Mouse (Mus musculus) neural tube, embryonic 14.5 days (tissue): ENCODE results near the gene Rcc2. TPM values are rescaled to one million over a fixed set of nuclear protein-coding genes. Genes with fewer than 3 reads are reported as not detected.

Source experiments
- ATAC-seq: fragments of 200-750 bp; cut with Nextera tagmentation; 2 replicates; pipeline ENCODE4 v1.8.0; 2017; ENCODE audit warnings: low read depth, mild to moderate bottlenecking, moderate TSS enrichment, moderate library complexity
- H3K27ac ChIP-seq: fragments of 300-500 bp; sonication (generic); 2 replicates; pipeline ENCODE4 v1.5.1; 2014; ENCODE audit warnings: low read depth, mild to moderate bottlenecking, control low read depth, low read length, moderate library complexity, mixed read lengths
- H3K27me3 ChIP-seq: fragments of 300-500 bp; sonication (generic); 2 replicates; pipeline ENCODE4 v1.6.1; 2014; ENCODE audit warnings: low read length; ENCODE audit not compliant: control insufficient read depth, insufficient read depth
- H3K36me3 ChIP-seq: fragments of 300-500 bp; sonication (generic); 2 replicates; pipeline ENCODE4 v1.6.1; 2014; ENCODE audit warnings: low read length, mixed read lengths; ENCODE audit not compliant: control insufficient read depth, insufficient read depth
- H3K4me1 ChIP-seq: fragments of 300-500 bp; sonication (generic); 2 replicates; pipeline ENCODE4 v1.6.1; 2014; ENCODE audit warnings: low read length; ENCODE audit not compliant: control insufficient read depth, insufficient read depth
- H3K4me2 ChIP-seq: fragments of 300-500 bp; sonication (generic); 2 replicates; pipeline ENCODE4 v1.6.1; 2014; ENCODE audit warnings: mild to moderate bottlenecking, low read depth, low read length, control low read depth
- H3K4me3 ChIP-seq: fragments of 300-500 bp; sonication (generic); 2 replicates; pipeline ENCODE4 v1.5.1; 2014; ENCODE audit warnings: low read depth, low read length, control low read depth, mixed read lengths
- H3K9ac ChIP-seq: fragments of 300-500 bp; sonication (generic); replicated peaks from 2 replicates; pipeline ENCODE4 v1.6.1; 2014; ENCODE audit warnings: low read depth, mild to moderate bottlenecking, control low read depth, low read length, mixed read lengths
- H3K9me3 ChIP-seq: fragments of 300-500 bp; sonication (generic); 2 replicates; pipeline ENCODE4 v1.6.1; 2016; ENCODE audit warnings: low read length; ENCODE audit not compliant: control insufficient read depth
- WGBS: fragments of 180-500 bp; shearing (Covaris S2); extraction: QIAGEN DNeasy Blood & Tissue Kit; methylation state at CpG from one replicate; pipeline ENCODE4 v1.1.7; 2014; 5-methylcytosine and 5-hydroxymethylcytosine counted together
- polyA plus RNA-seq: library from polyadenylated mRNA; unstranded; fragments of >200 nt; fragmentation: Nextera tagmentation; extraction: Ambion mirVana; gene quantifications from 2 replicates; pipeline ENCODE4 v1.2.1, GENCODE M21; 2014

Rcc2 gene
- polyA plus RNA-seq, 1 experiment from 2014 or later: 9.2 TPM

DNA sequence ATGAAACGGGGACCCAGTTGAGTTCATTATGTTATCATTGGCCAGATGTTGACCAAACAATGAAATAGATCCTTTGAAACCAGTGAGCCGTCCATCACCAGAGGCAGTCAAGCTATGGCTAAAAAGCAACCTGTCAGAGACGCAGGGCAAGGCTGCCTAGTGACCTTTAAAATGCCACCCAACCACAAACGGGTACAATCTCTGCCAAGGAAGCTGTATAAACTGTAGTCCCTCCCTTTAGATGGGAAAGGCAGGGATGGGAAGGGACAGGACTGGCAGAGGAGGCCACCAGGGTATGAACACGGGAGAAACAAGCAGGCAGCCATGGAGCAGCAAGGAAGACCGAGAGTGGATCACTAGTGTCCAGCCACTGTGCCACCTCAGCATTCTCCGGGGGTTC is 35.3 kb upstream of the Rcc2 start:
- no peak overlapping the region for H3K9ac ChIP-seq
- no peaks in the 10 kb centered on the region for H3K27me3 ChIP-seq
- H3K27ac ChIP-seq: no peak overlapping the region
- H3K4me3 ChIP-seq: no peak overlapping the region
- WGBS: 79% methylated on average over 7 of the region's 7 CpGs
- H3K4me2 ChIP-seq: no peak overlapping the region
- ATAC-seq: no peak
- H3K9me3 ChIP-seq: no peaks in the 10 kb centered on the region
- H3K36me3 ChIP-seq: no peaks in the 10 kb centered on the region
- 0 out of 2 replicates have a peak, but pooled peaks cover 2% of the 10 kb centered on the region for H3K4me1 ChIP-seq

DNA sequence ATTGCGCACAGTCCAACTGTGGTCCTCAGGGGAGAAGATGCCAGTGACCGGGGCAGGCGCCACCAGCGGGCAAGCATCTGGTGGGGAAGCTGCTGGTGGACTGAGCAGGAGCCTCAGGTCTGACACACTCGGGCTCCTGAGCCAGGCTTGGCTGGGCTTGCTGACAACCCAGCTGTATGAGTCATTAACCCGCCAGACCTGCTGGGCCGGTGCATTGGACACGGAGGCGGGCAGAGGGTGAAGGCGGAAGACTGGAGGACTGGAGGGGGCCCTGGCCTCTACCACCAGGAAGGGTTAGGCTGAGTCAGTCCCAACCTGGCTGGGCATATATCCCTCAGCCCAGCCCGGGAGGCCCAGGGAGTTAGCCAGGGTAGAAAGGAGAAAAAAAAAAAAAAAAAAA is 34.6 kb upstream of the Rcc2 start, which contains the start of gene Arhgef10l:
TSS of gene Arhgef10l (minus strand) at position 253 of the 400 bp plus-strand sequence.
- H3K27ac ChIP-seq: no peak within 1 kb of the TSS
- H3K4me1 ChIP-seq: 0 out of 2 replicates have a peak, but pooled peaks cover 2% of the 10 kb centered on the region
- no peaks in the 10 kb centered on the region for H3K27me3 ChIP-seq
- ATAC-seq: no peak
- H3K4me2 ChIP-seq: no peak within 1 kb of the TSS
- no peak within 1 kb of the TSS for H3K9ac ChIP-seq
- H3K4me3 ChIP-seq: no peak within 1 kb of the TSS
- 72% methylated on average over 11 of the region's 11 CpGs for WGBS
- no peaks in the 10 kb centered on the region for H3K9me3 ChIP-seq
- H3K36me3 ChIP-seq: no peaks in the 10 kb centered on the region

- Histone ChIP-seq H3K9me3 (no peaks in the 10 kb centered on the region), H3K27ac (no peak overlapping the region), H3K9ac (no peak overlapping the region), H3K4me3 (no peak overlapping the region), H3K36me3 (no peaks in the 10 kb centered on the region), H3K27me3 (no peaks in the 10 kb centered on the region), H3K4me1 (0 out of 2 replicates have a peak, but pooled peaks cover 2% of the 10 kb centered on the region), H3K4me2 (no peak overlapping the region)
- WGBS: 91% methylated on average over 8 of the region's 8 CpGs
- ATAC-seq: no peak
Measured at GRCm38 (mm10) chr4:140667802-140668201, 32.5 kb upstream of the Rcc2 start.

- H3K9me3 ChIP-seq: no peaks in the 10 kb centered on the region
- no peaks in the 10 kb centered on the region for H3K36me3 ChIP-seq
- no peak for ATAC-seq
- WGBS: 51% methylated on average over 12 of the region's 12 CpGs
- no peak overlapping the region for H3K4me3 ChIP-seq
- no peaks in the 10 kb centered on the region for H3K27me3 ChIP-seq
- H3K27ac ChIP-seq: no peak overlapping the region
- no peaks in the 10 kb centered on the region for H3K4me1 ChIP-seq
- H3K4me2 ChIP-seq: no peak overlapping the region
- no peak overlapping the region for H3K9ac ChIP-seq
Measured at GRCm38 (mm10) chr4:140673527-140674264, 26.6 kb upstream of the Rcc2 start.

DNA sequence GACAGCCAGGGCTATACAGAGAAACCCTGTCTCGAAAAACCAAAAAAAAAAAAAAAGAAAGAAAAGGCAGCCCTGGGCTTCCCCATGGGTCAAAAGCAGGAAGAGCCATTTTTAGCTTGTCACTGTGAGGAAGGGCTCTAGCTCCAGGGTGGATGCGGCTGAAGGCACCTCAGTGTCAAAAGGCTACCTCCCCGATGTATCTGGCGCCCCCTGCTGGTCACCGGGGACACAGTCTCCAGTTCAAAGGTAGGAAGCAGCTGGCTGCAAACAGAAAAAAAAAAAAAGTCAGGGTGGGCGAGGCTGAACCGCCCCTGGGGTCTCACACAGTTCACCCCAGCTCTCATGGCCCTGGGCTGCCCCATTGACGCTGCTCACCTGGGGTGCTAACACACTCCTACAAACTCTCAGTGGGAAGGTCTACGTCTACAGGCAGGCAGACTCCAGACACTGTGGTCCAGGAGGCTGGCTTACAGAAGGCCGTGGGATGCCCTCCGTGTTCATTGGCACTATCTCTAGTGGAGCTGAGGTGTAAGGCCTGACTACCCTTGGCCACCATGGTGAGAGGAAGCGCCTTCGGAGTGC is 25.9 kb upstream of the Rcc2 start:
- Histone ChIP-seq H3K9me3 (no peaks in the 10 kb centered on the region), H3K36me3 (no peaks in the 10 kb centered on the region), H3K4me1 (no peaks in the 10 kb centered on the region), H3K27ac (no peak overlapping the region), H3K4me2 (no peak overlapping the region), H3K9ac (no peak overlapping the region), H3K27me3 (no peaks in the 10 kb centered on the region), H3K4me3 (no peak overlapping the region)
- 31% methylated on average over 12 of the region's 13 CpGs for WGBS
- peak; percentile 58; the same call in 1 of the 2 replicates for ATAC-seq

DNA sequence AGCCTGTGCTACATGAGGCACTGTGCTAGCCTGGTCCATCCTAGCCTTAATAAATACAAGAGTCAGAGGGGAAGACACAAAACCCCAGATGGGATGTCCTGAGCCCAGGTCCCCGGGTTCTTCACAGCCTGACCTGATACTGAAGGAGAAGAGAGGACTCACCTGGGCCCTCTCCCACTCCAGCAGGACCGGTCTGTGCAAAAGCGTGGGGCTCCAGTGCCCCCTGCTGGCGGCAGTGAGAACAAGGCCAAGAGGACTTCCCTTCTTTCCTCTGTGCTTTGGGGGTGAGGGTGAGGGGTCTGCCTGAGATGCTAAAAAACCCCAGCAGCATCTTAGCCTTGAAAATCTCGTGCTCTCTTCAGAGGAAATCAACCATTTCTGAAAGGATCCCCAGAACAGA is 21.3 kb upstream of the Rcc2 start:
- H3K4me3 ChIP-seq: no peak overlapping the region
- H3K4me2 ChIP-seq: no peak overlapping the region
- no peak overlapping the region for H3K9ac ChIP-seq
- WGBS: 13% methylated on average over 5 of the region's 5 CpGs
- peaks cover 1% of the 10 kb centered on the region for H3K4me1 ChIP-seq
- no peaks in the 10 kb centered on the region for H3K27me3 ChIP-seq
- no peaks in the 10 kb centered on the region for H3K36me3 ChIP-seq
- peak; percentile 17; the same call in 1 of the 2 replicates for ATAC-seq
- H3K27ac ChIP-seq: no peak overlapping the region
- no peaks in the 10 kb centered on the region for H3K9me3 ChIP-seq

DNA sequence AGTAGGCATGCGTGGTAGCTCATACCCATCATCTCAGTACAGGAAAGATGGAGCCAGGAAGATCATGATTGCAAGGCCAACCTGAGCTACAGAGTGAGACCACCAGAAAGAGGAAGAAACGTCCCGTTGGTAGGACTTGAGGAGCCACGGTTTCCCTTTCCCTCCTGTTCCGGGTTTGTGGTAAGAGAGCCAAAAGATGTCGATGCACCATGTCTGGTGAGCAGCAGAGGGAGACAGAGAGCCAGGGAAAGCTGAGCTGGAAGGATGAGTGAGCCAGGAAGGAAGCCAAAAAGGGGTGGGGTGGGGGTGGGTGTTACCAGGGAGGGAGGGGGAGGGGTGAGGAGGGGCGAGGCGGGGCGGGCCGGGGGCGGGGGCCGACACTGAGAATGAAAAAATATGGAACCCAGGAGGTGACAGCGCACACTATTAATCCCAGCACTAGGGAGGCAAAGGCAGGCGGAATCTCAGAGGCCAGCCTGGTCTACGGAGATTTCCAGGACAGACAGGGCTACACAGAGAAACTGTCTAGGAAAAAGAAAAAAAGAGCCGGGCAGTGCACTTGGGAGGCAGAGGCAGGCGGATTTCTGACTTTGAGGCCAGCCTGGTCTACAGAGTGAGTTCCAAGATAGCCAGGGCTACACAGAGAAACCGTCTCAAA is 20.5 kb upstream of the Rcc2 start:
- no peak overlapping the region for H3K4me3 ChIP-seq
- peaks cover 10% of the 10 kb centered on the region for H3K4me1 ChIP-seq
- H3K27me3 ChIP-seq: no peaks in the 10 kb centered on the region
- 0 out of 2 replicates have a peak overlapping the region, but pooled peaks have one; percentile 6 for H3K4me2 ChIP-seq
- no peak overlapping the region for H3K9ac ChIP-seq
- H3K9me3 ChIP-seq: no peaks in the 10 kb centered on the region
- H3K36me3 ChIP-seq: no peaks in the 10 kb centered on the region
- 0 out of 2 replicates have a peak, but pooled peaks have one; percentile 31 for ATAC-seq
- H3K27ac ChIP-seq: no peak overlapping the region
- WGBS: 22% methylated on average over 18 of the region's 18 CpGs

- no peaks in the 10 kb centered on the region for H3K27me3 ChIP-seq
- WGBS: 58% methylated on average over 8 of the region's 8 CpGs
- H3K4me3 ChIP-seq: no peak overlapping the region
- no peaks in the 10 kb centered on the region for H3K9me3 ChIP-seq
- no peaks in the 10 kb centered on the region for H3K36me3 ChIP-seq
- H3K9ac ChIP-seq: no peak overlapping the region
- no peak for ATAC-seq
- no peak overlapping the region for H3K4me2 ChIP-seq
- H3K4me1 ChIP-seq: peaks cover 11% of the 10 kb centered on the region
- no peak overlapping the region for H3K27ac ChIP-seq
Measured at GRCm38 (mm10) chr4:140680731-140681397, 19.5 kb upstream of the Rcc2 start.
